Mouse (Mus musculus) hindbrain, embryonic 15.5 days (tissue): ENCODE measurements around the gene Itfg1. TPM values are rescaled to one million over a fixed set of nuclear protein-coding genes. Genes with fewer than 3 reads are reported as not detected.
"Not testable (repeated sequence)": the region's sequence is repeated elsewhere in the genome, so short reads cannot be mapped to it uniquely, and the experiment has no call there.

ENCODE experiments used
- ATAC-seq: fragments of 200-750 bp; cut with Nextera tagmentation; 2 replicates; pipeline ENCODE4 v1.8.0; 2017; ENCODE audit warnings: low read depth, moderate number of reproducible peaks, moderate TSS enrichment; ENCODE audit not compliant: low FRiP score
- H3K27ac ChIP-seq: fragments of 300-500 bp; sonication (generic); replicated peaks from 2 replicates; pipeline ENCODE4 v1.5.1; 2015; ENCODE audit warnings: mild to moderate bottlenecking, inconsistent platforms
- H3K27me3 ChIP-seq: fragments of 300-500 bp; sonication (generic); 2 replicates; pipeline ENCODE4 v1.6.1; 2015; ENCODE audit warnings: control low read depth, inconsistent platforms
- H3K36me3 ChIP-seq: fragments of 300-500 bp; sonication (generic); 2 replicates; pipeline ENCODE4 v1.6.1; 2015; ENCODE audit warnings: control low read depth, inconsistent platforms
- H3K4me1 ChIP-seq: fragments of 300-500 bp; sonication (generic); replicated peaks from 2 replicates; pipeline ENCODE4 v1.6.1; 2015; ENCODE audit warnings: control low read depth, inconsistent platforms
- H3K4me2 ChIP-seq: fragments of 300-500 bp; sonication (generic); 2 replicates; pipeline ENCODE4 v1.6.1; 2015; ENCODE audit warnings: moderate library complexity, mild to moderate bottlenecking, inconsistent platforms
- H3K4me3 ChIP-seq: fragments of 300-500 bp; sonication (generic); 2 replicates; pipeline ENCODE4 v1.5.1; 2015; ENCODE audit warnings: mild to moderate bottlenecking, inconsistent platforms
- H3K9ac ChIP-seq: fragments of 300-500 bp; sonication (generic); 2 replicates; pipeline ENCODE4 v1.6.1; 2015; ENCODE audit warnings: inconsistent platforms
- H3K9me3 ChIP-seq: fragments of 300-500 bp; sonication (generic); 2 replicates; pipeline ENCODE4 v1.6.1; 2016; ENCODE audit warnings: control low read depth, inconsistent platforms
- WGBS: fragments of 180-500 bp; shearing (Covaris S2); methylation state at CpG from one replicate; pipeline ENCODE4 v1.1.7; 2015; 5-methylcytosine and 5-hydroxymethylcytosine counted together
- polyA plus RNA-seq: library from polyadenylated mRNA; unstranded; fragments of >200 nt; fragmentation: Nextera tagmentation; extraction: Ambion mirVana; gene quantifications from 2 replicates; pipeline ENCODE4 v1.2.1, GENCODE M21; 2015

Itfg1 gene
- 188 and 193 TPM in 2 replicates for polyA plus RNA-seq

- ATAC-seq = peak; percentile 97
- no peaks in the 10 kb centered on the region for H3K9me3 ChIP-seq
- H3K27ac ChIP-seq = peak within 1 kb of the TSS; percentile 94
- H3K27me3 ChIP-seq = no peaks in the 10 kb centered on the region
- H3K9ac ChIP-seq = peak within 1 kb of the TSS; percentile 87
- peaks cover 9% of the 10 kb centered on the region for H3K36me3 ChIP-seq
- H3K4me3 ChIP-seq = peak within 1 kb of the TSS; percentile 78
- WGBS = under 1% methylated on average over 49 of the region's 54 CpGs
- peaks cover 18% of the 10 kb centered on the region for H3K4me1 ChIP-seq
- H3K4me2 ChIP-seq = peak within 1 kb of the TSS; percentile 82
These were observed at the start of gene Itfg1, which contains the start of gene Phkb for GRCm38 (mm10) chr8:85840657-85841488. Gene Itfg1, minus strand, starts transcription at chr8:85840921. Gene Phkb, plus strand, starts transcription at chr8:85840959.

- H3K27me3 ChIP-seq = no peaks in the 10 kb centered on the region
- H3K36me3 ChIP-seq = 0 out of 2 replicates have a peak, but pooled peaks cover 15% of the 10 kb centered on the region
- H3K4me1 ChIP-seq = no peaks in the 10 kb centered on the region
- no peak overlapping the region for H3K4me2 ChIP-seq
- 92% methylated on average over 3 of the region's 3 CpGs for WGBS
- no peaks in the 10 kb centered on the region for H3K9me3 ChIP-seq
- H3K9ac ChIP-seq = no peak overlapping the region
- no peak for ATAC-seq
- H3K4me3 ChIP-seq = no peak overlapping the region
- H3K27ac ChIP-seq = no peak overlapping the region
These were observed 44.1 kb upstream of the Itfg1 start for GRCm38 (mm10) chr8:85884811-85885210.

- WGBS = 95% methylated on average over 7 of the region's 7 CpGs
- Histone ChIP-seq H3K9me3 (no peaks in the 10 kb centered on the region), H3K27me3 (no peaks in the 10 kb centered on the region), H3K4me2 (no peak overlapping the region), H3K4me3 (no peak overlapping the region), H3K4me1 (no peaks in the 10 kb centered on the region), H3K36me3 (peaks cover 14% of the 10 kb centered on the region; the same call in 1 of the 2 replicates), H3K9ac (no peak overlapping the region), H3K27ac (no peak overlapping the region)
- no peak for ATAC-seq
These were observed 38.9 kb upstream of the Itfg1 start for GRCm38 (mm10) chr8:85879624-85880023.

GRCm38 (mm10) chr8:85877976-85878375, 37.3 kb upstream of the Itfg1 start:
- H3K4me1 ChIP-seq = no peaks in the 10 kb centered on the region

GRCm38 (mm10) chr8:85871660-85872059, 30.9 kb upstream of the Itfg1 start:
- Histone ChIP-seq H3K4me1 (no peaks in the 10 kb centered on the region), H3K9me3 (no peaks in the 10 kb centered on the region), H3K36me3 (no peaks in the 10 kb centered on the region), H3K4me3 (no peak overlapping the region), H3K9ac (no peak overlapping the region), H3K27me3 (no peaks in the 10 kb centered on the region), H3K27ac (no peak overlapping the region), H3K4me2 (no peak overlapping the region)
- ATAC-seq = no peak
- WGBS = 75% methylated on average over 2 of the region's 2 CpGs

More at GRCm38 (mm10) chr8:85877976-85878375, 37.3 kb upstream of the Itfg1 start:
- H3K27me3 ChIP-seq = no peaks in the 10 kb centered on the region
- H3K27ac ChIP-seq = no peak overlapping the region
- WGBS = 97% methylated on average over 8 of the region's 8 CpGs
- no peak overlapping the region for H3K9ac ChIP-seq
- H3K4me2 ChIP-seq = no peak overlapping the region
- H3K4me3 ChIP-seq = no peak overlapping the region
- peaks cover 14% of the 10 kb centered on the region; the same call in 1 of the 2 replicates for H3K36me3 ChIP-seq
- no peaks in the 10 kb centered on the region for H3K9me3 ChIP-seq
- ATAC-seq = no peak

GRCm38 (mm10) chr8:85862381-85862780, 21.7 kb upstream of the Itfg1 start:
- no peaks in the 10 kb centered on the region for H3K9me3 ChIP-seq
- H3K4me2 ChIP-seq = no peak overlapping the region
- 76% methylated on average over 1 of the region's 1 CpGs for WGBS
- no peaks in the 10 kb centered on the region for H3K36me3 ChIP-seq
- H3K9ac ChIP-seq = no peak overlapping the region
- H3K4me1 ChIP-seq = no peaks in the 10 kb centered on the region
- no peak overlapping the region for H3K27ac ChIP-seq
- ATAC-seq = no peak
- no peak overlapping the region for H3K4me3 ChIP-seq
- H3K27me3 ChIP-seq = no peaks in the 10 kb centered on the region

- Histone ChIP-seq H3K36me3 (no peaks in the 10 kb centered on the region), H3K4me3 (no peak overlapping the region), H3K9ac (no peak overlapping the region), H3K9me3 (no peaks in the 10 kb centered on the region), H3K4me1 (no peaks in the 10 kb centered on the region), H3K4me2 (no peak overlapping the region), H3K27me3 (no peaks in the 10 kb centered on the region), H3K27ac (no peak overlapping the region)
- no peak for ATAC-seq
- 86% methylated on average over 5 of the region's 5 CpGs for WGBS
These were observed 19.9 kb upstream of the Itfg1 start for GRCm38 (mm10) chr8:85860612-85861011.

- H3K27me3 ChIP-seq, H3K36me3 ChIP-seq, H3K4me2 ChIP-seq, H3K4me1 ChIP-seq, H3K9me3 ChIP-seq, H3K27ac ChIP-seq, ATAC-seq, H3K9ac ChIP-seq, H3K4me3 ChIP-seq: not testable (repeated sequence)
- 58% methylated on average over 11 of the region's 11 CpGs for WGBS
These were observed 16.6 kb upstream of the Itfg1 start for GRCm38 (mm10) chr8:85857227-85857896.

- no peak overlapping the region for H3K9ac ChIP-seq
- no peak for ATAC-seq
These were observed 13.8 kb upstream of the Itfg1 start for GRCm38 (mm10) chr8:85854220-85855123.

GRCm38 (mm10) chr8:85845887-85846286, 5.2 kb upstream of the Itfg1 start:
- no peak overlapping the region for H3K4me3 ChIP-seq
- peaks cover 6% of the 10 kb centered on the region; the same call in 1 of the 2 replicates for H3K4me1 ChIP-seq
- no peak overlapping the region for H3K4me2 ChIP-seq
- no peak overlapping the region for H3K9ac ChIP-seq
- 0 out of 2 replicates have a peak, but pooled peaks cover 3% of the 10 kb centered on the region for H3K36me3 ChIP-seq
- ATAC-seq = no peak
- H3K9me3 ChIP-seq = no peaks in the 10 kb centered on the region
- H3K27me3 ChIP-seq = no peaks in the 10 kb centered on the region
- no peak overlapping the region for H3K27ac ChIP-seq

More at GRCm38 (mm10) chr8:85854220-85855123, 13.8 kb upstream of the Itfg1 start:
- H3K4me2 ChIP-seq = no peak overlapping the region
- no peak overlapping the region for H3K27ac ChIP-seq
- H3K4me3 ChIP-seq = no peak overlapping the region
- H3K4me1 ChIP-seq = no peaks in the 10 kb centered on the region
- no peaks in the 10 kb centered on the region for H3K9me3 ChIP-seq
- H3K27me3 ChIP-seq = no peaks in the 10 kb centered on the region
- WGBS = 89% methylated on average over 19 of the region's 19 CpGs
- H3K36me3 ChIP-seq = no peaks in the 10 kb centered on the region

GRCm38 (mm10) chr8:85841489-85841795, 721 bp upstream of the Itfg1 start:
- no peak for ATAC-seq
- H3K4me3 ChIP-seq = peak overlapping the region; percentile 78
- peaks cover 8% of the 10 kb centered on the region for H3K36me3 ChIP-seq
- no peaks in the 10 kb centered on the region for H3K27me3 ChIP-seq
- WGBS = 22% methylated on average over 4 of the region's 4 CpGs
- H3K9ac ChIP-seq = peak overlapping the region; percentile 87; the same call in 1 of the 2 replicates
- peak overlapping the region; percentile 94; the same call in 1 of the 2 replicates for H3K27ac ChIP-seq
- H3K4me2 ChIP-seq = peak overlapping the region; percentile 82
- H3K4me1 ChIP-seq = peaks cover 18% of the 10 kb centered on the region
- H3K9me3 ChIP-seq = no peaks in the 10 kb centered on the region
